Mouse (Mus musculus) embryonic facial prominence, embryonic 15.5 days (tissue): ENCODE measurements around the gene Sebox. TPM values are rescaled to one million over a fixed set of nuclear protein-coding genes. Genes with fewer than 3 reads are reported as not detected.
"Not testable (repeated sequence)": the region's sequence is repeated elsewhere in the genome, so short reads cannot be mapped to it uniquely, and the experiment has no call there.

ENCODE experiments used
- ATAC-seq: fragments of 200-750 bp; cut with Nextera tagmentation; 2 replicates; pipeline ENCODE4 v1.8.0; 2017; ENCODE audit warnings: low read depth, moderate TSS enrichment; ENCODE audit not compliant: insufficient number of reproducible peaks, low FRiP score, low TSS enrichment
- H3K27ac ChIP-seq: fragments of 300-500 bp; sonication (generic); replicated peaks from 2 replicates; pipeline ENCODE4 v1.5.1; 2015; ENCODE audit warnings: mild to moderate bottlenecking, inconsistent platforms
- H3K27me3 ChIP-seq: fragments of 300-500 bp; sonication (generic); 2 replicates; pipeline ENCODE4 v1.6.1; 2015; ENCODE audit warnings: inconsistent platforms
- H3K36me3 ChIP-seq: fragments of 300-500 bp; sonication (generic); 2 replicates; pipeline ENCODE4 v1.6.1; 2015; ENCODE audit warnings: mild to moderate bottlenecking, inconsistent platforms
- H3K4me1 ChIP-seq: fragments of 300-500 bp; sonication (generic); 2 replicates; pipeline ENCODE4 v1.6.1; 2015; ENCODE audit warnings: inconsistent platforms
- H3K4me2 ChIP-seq: fragments of 300-500 bp; sonication (generic); replicated peaks from 2 replicates; pipeline ENCODE4 v1.6.1; 2015; ENCODE audit warnings: mild to moderate bottlenecking, inconsistent platforms
- H3K4me3 ChIP-seq: fragments of 300-500 bp; sonication (generic); replicated peaks from 2 replicates; pipeline ENCODE4 v1.5.1; 2015; ENCODE audit warnings: mild to moderate bottlenecking, inconsistent platforms
- H3K9ac ChIP-seq: fragments of 300-500 bp; sonication (generic); 2 replicates; pipeline ENCODE4 v1.6.1; 2015; ENCODE audit warnings: inconsistent platforms
- H3K9me3 ChIP-seq: fragments of 300-500 bp; sonication (generic); replicated peaks from 2 replicates; pipeline ENCODE4 v1.6.1; 2016; ENCODE audit warnings: inconsistent platforms
- WGBS: fragments of 180-500 bp; shearing (Covaris S2); methylation state at CpG from one replicate; pipeline ENCODE4 v1.1.7; 2015; 5-methylcytosine and 5-hydroxymethylcytosine counted together
- polyA plus RNA-seq: library from polyadenylated mRNA; unstranded; fragments of >200 nt; fragmentation: Nextera tagmentation; extraction: Ambion mirVana; gene quantifications from 2 replicates; pipeline ENCODE4 v1.2.1, GENCODE M21; 2015

Sebox gene
- polyA plus RNA-seq, 1 experiment from 2014 or later = not detected

- H3K9ac ChIP-seq = no peak overlapping the region
- H3K4me3 ChIP-seq = no peak overlapping the region
- no peaks in the 10 kb centered on the region for H3K9me3 ChIP-seq
- H3K4me1 ChIP-seq = peaks cover 15% of the 10 kb centered on the region
- H3K27me3 ChIP-seq = no peaks in the 10 kb centered on the region
- H3K36me3 ChIP-seq = peaks cover 67% of the 10 kb centered on the region
- ATAC-seq = no peak
- WGBS = 65% methylated on average over 2 of the region's 2 CpGs
- H3K4me2 ChIP-seq = no peak overlapping the region
- H3K27ac ChIP-seq = no peak overlapping the region
Measured at GRCm38 (mm10) chr11:78515549-78516325, 12.5 kb downstream of the Sebox start.

- Histone ChIP-seq H3K4me3 (no peak overlapping the region), H3K9me3 (no peaks in the 10 kb centered on the region), H3K9ac (no peak overlapping the region), H3K27ac (no peak overlapping the region), H3K36me3 (peaks cover 94% of the 10 kb centered on the region), H3K4me2 (no peak overlapping the region), H3K27me3 (no peaks in the 10 kb centered on the region), H3K4me1 (no peaks in the 10 kb centered on the region)
- ATAC-seq = no peak
- 90% methylated on average over 10 of the region's 10 CpGs for WGBS
Measured at GRCm38 (mm10) chr11:78518931-78519330, 15.7 kb downstream of the Sebox start.

- Histone ChIP-seq H3K36me3 (peaks cover 95% of the 10 kb centered on the region), H3K9me3 (no peaks in the 10 kb centered on the region), H3K9ac (no peak overlapping the region), H3K4me2 (no peak overlapping the region), H3K4me1 (no peaks in the 10 kb centered on the region), H3K4me3 (no peak overlapping the region), H3K27ac (no peak overlapping the region), H3K27me3 (no peaks in the 10 kb centered on the region)
- WGBS = 85% methylated on average over 3 of the region's 3 CpGs
- ATAC-seq = no peak
Measured at GRCm38 (mm10) chr11:78521880-78522279, 18.6 kb downstream of the Sebox start.

- ATAC-seq = no peak
Measured at GRCm38 (mm10) chr11:78522481-78522997, 19.3 kb downstream of the Sebox start.

GRCm38 (mm10) chr11:78523241-78523955 is 20.2 kb downstream of the Sebox start:
- ATAC-seq = no peak
- no peak overlapping the region for H3K9ac ChIP-seq
- no peak overlapping the region for H3K4me3 ChIP-seq
- WGBS = 85% methylated on average over 9 of the region's 9 CpGs
- no peaks in the 10 kb centered on the region for H3K4me1 ChIP-seq
- H3K27me3 ChIP-seq = no peaks in the 10 kb centered on the region
- no peak overlapping the region for H3K4me2 ChIP-seq
- 0 out of 2 replicates have a peak overlapping the region, but pooled peaks have one; percentile 17 for H3K27ac ChIP-seq
- H3K9me3 ChIP-seq = no peaks in the 10 kb centered on the region
- H3K36me3 ChIP-seq = peaks cover 99% of the 10 kb centered on the region

More at GRCm38 (mm10) chr11:78522481-78522997, 19.3 kb downstream of the Sebox start:
- H3K4me3 ChIP-seq = no peak overlapping the region
- no peaks in the 10 kb centered on the region for H3K9me3 ChIP-seq
- no peaks in the 10 kb centered on the region for H3K27me3 ChIP-seq
- H3K27ac ChIP-seq = no peak overlapping the region
- H3K4me2 ChIP-seq = no peak overlapping the region
- no peaks in the 10 kb centered on the region for H3K4me1 ChIP-seq
- no peak overlapping the region for H3K9ac ChIP-seq
- peaks cover 99% of the 10 kb centered on the region for H3K36me3 ChIP-seq
- 95% methylated on average over 1 of the region's 1 CpGs for WGBS

GRCm38 (mm10) chr11:78524838-78525237 is 21.6 kb downstream of the Sebox start:
- 67% methylated on average over 2 of the region's 2 CpGs for WGBS
- Histone ChIP-seq H3K36me3 (peaks cover 97% of the 10 kb centered on the region), H3K9ac (no peak overlapping the region)

GRCm38 (mm10) chr11:78528714-78529113 is 25.5 kb downstream of the Sebox start:
- no peak overlapping the region for H3K27ac ChIP-seq
- H3K27me3 ChIP-seq = no peaks in the 10 kb centered on the region
- WGBS = 80% methylated on average over 9 of the region's 9 CpGs
- H3K36me3 ChIP-seq = peaks cover 66% of the 10 kb centered on the region
- H3K9ac ChIP-seq = no peak overlapping the region
- no peak overlapping the region for H3K4me2 ChIP-seq
- ATAC-seq = no peak
- H3K9me3 ChIP-seq = no peaks in the 10 kb centered on the region
- H3K4me3 ChIP-seq = no peak overlapping the region
- no peaks in the 10 kb centered on the region for H3K4me1 ChIP-seq

More at GRCm38 (mm10) chr11:78524838-78525237, 21.6 kb downstream of the Sebox start:
- no peaks in the 10 kb centered on the region for H3K27me3 ChIP-seq
- ATAC-seq = no peak
- no peaks in the 10 kb centered on the region for H3K4me1 ChIP-seq
- no peaks in the 10 kb centered on the region for H3K9me3 ChIP-seq
- no peak overlapping the region for H3K4me3 ChIP-seq
- H3K27ac ChIP-seq = no peak overlapping the region
- no peak overlapping the region for H3K4me2 ChIP-seq

- H3K4me2 ChIP-seq = no peak overlapping the region
- no peak overlapping the region for H3K4me3 ChIP-seq
- H3K36me3 ChIP-seq = peaks cover 53% of the 10 kb centered on the region
- no peaks in the 10 kb centered on the region for H3K9me3 ChIP-seq
- no peaks in the 10 kb centered on the region for H3K27me3 ChIP-seq
- H3K4me1 ChIP-seq = peaks cover 8% of the 10 kb centered on the region
- H3K9ac ChIP-seq = no peak overlapping the region
- H3K27ac ChIP-seq = no peak overlapping the region
- ATAC-seq = no peak
- WGBS = 87% methylated on average over 12 of the region's 12 CpGs
Measured at GRCm38 (mm10) chr11:78530001-78530400, 26.8 kb downstream of the Sebox start.

GRCm38 (mm10) chr11:78531046-78531445 is 27.8 kb downstream of the Sebox start:
- 0 out of 2 replicates have a peak overlapping the region, but pooled peaks have one; percentile 7 for H3K27ac ChIP-seq
- ATAC-seq = no peak
- H3K9ac ChIP-seq = no peak overlapping the region
- H3K4me3 ChIP-seq = no peak overlapping the region
- WGBS = 64% methylated on average over 6 of the region's 6 CpGs
- no peaks in the 10 kb centered on the region for H3K9me3 ChIP-seq
- no peak overlapping the region for H3K4me2 ChIP-seq
- peaks cover 13% of the 10 kb centered on the region for H3K4me1 ChIP-seq
- peaks cover 42% of the 10 kb centered on the region for H3K36me3 ChIP-seq
- no peaks in the 10 kb centered on the region for H3K27me3 ChIP-seq

- H3K27me3 ChIP-seq, H3K4me3 ChIP-seq, H3K27ac ChIP-seq, H3K4me2 ChIP-seq, H3K9me3 ChIP-seq, H3K9ac ChIP-seq, ATAC-seq: not testable (repeated sequence)
- WGBS = 94% methylated on average over 10 of the region's 10 CpGs
- Histone ChIP-seq H3K4me1 (peaks cover 13% of the 10 kb centered on the region), H3K36me3 (peaks cover 38% of the 10 kb centered on the region)
Measured at GRCm38 (mm10) chr11:78531515-78531914, 28.3 kb downstream of the Sebox start.

GRCm38 (mm10) chr11:78534516-78534915 is 31.3 kb downstream of the Sebox start:
- Histone ChIP-seq H3K4me3 (peak overlapping the region; percentile 94), H3K9me3 (no peaks in the 10 kb centered on the region), H3K9ac (no peak overlapping the region), H3K36me3 (peaks cover 19% of the 10 kb centered on the region), H3K27ac (no peak overlapping the region), H3K4me1 (peaks cover 31% of the 10 kb centered on the region), H3K27me3 (no peaks in the 10 kb centered on the region), H3K4me2 (peak overlapping the region; percentile 82)
- ATAC-seq = no peak
- 79% methylated on average over 4 of the region's 4 CpGs for WGBS
